Mouse (Mus musculus): Measurements from ENCODE around the gene Apoc1.
"Not testable (repeated sequence)": the region's sequence is repeated elsewhere in the genome, so short reads cannot be mapped to it uniquely, and the experiment has no call there.

The Apoc1 gene

DNA sequence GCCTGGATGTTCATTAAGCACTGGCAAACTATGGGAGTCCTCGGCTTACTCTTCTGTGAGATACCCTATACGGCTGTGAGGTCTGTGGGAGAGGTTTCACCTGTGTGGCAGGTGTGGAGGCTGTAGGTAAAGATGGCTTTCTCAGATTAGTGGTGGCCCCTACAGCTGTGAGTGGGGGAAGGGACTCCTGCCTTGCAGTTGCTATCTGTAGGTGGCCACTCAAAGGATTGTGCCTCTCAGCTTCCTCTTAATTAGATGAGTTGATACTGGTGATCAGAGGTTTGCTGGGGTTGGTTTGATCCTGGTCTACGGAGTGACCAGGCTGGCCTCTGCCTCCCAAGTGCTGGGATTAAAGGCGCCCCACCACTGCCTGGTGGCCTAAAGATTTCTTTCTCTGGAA lies 12.0 kb upstream of the Apoc1 start:
- DNase-seq, result no peak

GRCm38 (mm10) chr7:19702859-19703555 lies 10.5 kb upstream of the Apoc1 start:
- no peak for DNase-seq

- DNase-seq, result peak; percentile 82
Measured at GRCm38 (mm10) chr7:19701069-19701761, 8.8 kb upstream of the Apoc1 start.

DNA sequence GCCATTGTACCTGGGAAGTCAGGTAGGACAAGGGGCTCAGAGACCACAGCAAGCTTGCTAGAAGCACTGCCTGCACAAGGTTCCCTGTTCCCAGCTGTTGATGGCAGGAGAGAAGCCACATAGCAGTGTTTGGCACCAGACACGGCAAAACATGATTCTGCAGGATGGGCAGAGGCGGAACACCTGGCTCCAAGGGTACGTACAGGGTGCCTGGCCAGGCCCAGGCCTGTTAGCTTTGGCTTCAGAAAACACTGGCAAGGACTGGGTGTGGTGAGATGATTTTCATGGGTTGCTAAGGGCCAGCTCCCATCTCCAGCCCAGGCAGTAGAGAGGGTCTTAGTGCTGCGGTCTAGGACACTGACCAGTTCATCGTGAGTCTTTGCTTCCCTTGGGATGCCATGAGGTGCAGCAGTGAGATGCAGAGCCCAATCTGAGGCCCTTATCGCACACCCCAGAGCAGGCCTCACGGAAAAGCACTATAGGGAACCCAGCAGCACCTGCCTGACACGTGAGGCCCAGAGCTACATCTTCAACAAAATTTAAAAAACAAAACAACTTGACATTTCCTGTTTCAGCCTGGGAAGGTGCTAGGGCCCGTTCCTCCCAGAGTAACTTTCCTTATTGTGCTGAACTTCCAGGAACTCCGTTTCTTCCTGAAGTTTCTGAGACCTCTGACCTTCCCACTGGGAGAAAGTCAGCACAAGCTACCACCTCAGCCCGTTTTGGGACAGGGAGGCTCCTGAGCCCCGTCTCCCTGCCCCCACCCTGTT lies 8.0 kb upstream of the Apoc1 start:
- no peak for DNase-seq

DNA sequence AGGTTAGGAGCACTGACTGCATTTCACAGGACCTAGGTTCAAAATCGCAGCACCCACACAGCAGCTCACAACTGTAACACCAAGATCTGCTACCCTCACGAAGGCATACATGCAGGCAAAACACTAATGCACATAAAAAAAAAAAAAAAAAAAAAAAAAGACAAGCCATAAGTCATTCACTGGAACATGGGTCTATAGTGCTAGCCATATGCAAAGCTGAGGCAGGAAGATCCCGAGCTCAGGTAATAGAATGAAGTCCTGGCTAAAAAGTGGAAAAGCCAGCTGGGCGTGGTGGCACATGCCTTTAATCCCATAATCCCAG lies 7.3 kb upstream of the Apoc1 start:
- no peak for DNase-seq

- DNase-seq, result peak; percentile 79
Measured at GRCm38 (mm10) chr7:19698907-19699826, 6.7 kb upstream of the Apoc1 start, which contains the start of gene Apoe. TSS of gene Apoe (minus strand) at chr7:19699188.

DNA sequence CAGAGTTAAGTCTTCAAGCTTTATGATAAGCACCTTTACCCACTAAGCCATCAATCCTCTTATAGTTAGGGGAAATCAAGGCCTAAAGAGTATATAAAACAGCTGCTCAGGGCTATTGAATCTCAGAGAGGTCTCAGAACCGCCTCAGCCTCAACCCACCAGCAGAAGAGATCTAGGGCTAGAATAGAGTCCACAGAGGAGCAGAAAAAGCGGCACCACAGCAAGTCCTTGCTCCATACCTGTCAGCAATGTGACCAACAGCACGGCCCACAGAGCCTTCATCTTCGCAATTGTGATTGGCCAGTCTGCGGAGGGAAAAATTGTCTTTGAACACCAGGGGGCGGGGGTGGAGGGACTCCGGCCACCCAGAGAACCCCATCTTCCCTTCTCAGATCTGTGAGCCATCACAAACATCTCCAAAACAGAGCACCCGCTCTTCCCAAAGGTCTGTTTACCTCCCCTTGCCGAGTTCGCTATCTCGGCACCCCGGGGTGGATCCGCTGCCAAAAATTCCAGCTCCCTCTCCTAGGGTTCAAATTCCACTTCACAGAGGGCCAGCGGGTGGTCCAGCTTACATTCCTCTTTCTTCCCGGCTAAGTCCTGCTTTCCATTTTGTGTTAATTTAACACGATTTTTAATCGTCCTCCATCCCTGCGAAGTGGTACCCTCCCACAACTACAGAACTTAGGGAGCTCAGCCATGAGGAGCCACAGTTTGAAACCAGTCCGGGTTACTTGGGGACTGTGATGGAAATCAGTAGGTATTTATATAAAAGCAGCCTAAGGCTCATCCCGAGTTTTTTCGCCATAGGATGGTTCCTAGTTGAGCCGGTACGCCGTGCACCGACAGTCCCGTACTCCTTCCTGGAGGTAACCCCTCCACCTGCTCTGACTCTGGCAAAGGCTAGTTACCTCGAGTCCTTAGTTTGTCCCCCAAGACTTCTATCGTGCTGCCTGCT lies 5.8 kb upstream of the Apoc1 start:
- DNase-seq, result peak; percentile 75

DNA sequence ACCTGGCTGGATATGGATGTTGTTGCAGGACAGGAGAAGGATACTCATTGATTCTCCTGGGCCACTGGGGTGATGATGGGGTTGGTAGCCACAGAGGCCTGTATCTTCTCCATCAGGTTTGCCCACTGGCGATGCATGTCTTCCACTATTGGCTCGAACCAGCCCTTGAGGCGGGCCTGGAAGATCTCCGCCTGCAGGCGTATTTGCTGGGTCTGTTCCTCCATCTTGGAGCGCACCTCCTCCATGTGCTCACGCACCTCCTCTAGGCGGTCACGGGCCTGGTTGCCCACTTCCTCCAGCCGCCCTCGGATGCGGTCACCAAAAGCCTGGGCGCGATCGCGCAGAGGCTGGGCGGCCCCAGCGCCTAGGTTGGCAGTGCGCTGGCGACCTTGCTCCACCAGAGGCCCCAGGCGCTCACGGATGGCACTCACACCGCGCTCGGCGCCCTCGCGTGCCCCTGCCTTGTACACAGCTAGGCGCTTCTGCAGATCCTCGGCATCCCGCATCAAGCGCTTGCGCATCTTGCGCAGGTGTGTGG lies 3.9 kb upstream of the Apoc1 start:
- DNase-seq, result no peak

DNA sequence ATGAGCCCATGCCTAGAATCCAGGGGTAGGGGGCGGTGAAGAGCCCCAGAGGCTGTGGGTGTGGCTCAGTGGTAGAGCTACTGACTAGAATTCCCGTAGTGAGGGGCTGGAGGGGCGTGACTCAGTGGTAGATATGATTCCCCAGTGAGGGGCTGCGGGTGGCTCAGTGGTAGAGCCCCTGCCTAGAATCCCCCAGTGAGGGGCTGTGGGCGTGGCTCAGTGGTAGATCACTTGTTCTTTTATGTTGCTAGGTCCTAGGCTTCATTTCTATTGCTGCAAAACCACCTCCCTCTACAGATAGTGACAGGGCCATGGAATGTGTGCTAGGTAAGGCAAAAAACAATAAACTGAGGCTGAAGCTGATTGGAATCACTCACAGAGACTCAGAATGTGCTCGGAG lies 3.4 kb upstream of the Apoc1 start:
- DNase-seq, result no peak

GRCm38 (mm10) chr7:19695213-19695594 lies 2.7 kb upstream of the Apoc1 start:
- no peak for DNase-seq

DNA sequence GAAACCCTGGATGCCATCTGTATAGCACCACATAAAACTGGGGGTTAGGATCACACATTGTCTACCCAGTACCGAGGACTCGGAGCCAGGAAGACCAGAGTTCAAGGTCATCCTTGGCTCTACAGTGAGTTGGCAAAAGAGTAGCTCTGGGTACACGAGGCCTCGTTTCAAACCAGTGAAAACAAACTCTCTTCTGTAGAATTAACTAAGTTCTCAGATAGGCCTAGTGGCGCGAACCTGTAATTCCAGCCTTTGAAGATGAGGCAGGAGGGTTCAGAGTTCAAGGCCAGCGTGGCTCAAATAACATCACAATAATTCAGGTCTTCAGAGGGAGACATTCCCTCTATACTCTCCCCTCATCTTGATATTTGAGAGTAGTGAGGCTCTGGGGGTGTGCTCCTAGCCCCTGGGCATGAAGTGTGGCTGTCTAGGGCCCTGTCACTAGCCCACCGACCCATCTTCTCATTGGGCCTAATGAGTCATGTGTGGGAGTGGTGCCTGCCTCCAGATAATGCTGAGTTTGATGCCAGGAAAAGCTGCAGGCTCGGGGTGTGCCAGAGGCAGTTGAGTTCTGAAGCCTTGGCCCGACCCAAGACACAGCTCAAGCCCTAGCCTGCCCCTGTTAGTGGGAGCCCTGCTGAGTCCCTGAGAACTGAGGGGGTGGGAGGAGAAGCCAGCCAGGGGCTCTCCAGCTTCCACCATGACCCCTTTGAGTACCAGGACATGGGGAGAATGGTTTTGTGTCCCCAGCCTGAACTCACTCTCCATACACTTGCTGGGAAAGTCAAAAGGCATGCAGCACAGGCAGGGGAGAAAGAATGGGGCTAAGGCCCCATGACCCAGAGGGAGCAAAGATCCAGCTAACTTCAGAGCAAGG lies 2.1 kb upstream of the Apoc1 start:
- DNase-seq, result no peak

DNA sequence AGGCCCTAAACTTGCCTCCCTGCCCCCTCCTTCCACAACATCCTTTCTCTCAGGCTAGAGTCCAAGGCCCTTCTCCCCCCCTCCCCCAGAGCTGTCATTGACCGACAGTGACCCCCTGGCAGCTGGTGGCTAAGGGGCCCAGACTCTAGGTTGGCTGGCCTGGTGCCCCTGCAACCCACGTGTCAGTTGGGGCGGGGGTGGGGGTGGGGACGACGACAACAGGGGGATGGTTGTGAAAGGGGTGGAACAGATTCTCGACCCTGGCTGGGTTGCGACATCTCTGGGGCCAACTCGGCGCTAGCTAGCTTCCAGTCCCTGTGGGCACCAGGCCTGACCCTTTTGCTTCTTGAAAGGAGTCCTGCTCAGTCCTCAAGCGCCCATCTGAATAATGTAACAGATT lies 961 bp upstream of the Apoc1 start:
- DNase-seq, result peak; percentile 93

- no peak for DNase-seq
Measured at GRCm38 (mm10) chr7:19691434-19691833, 1.0 kb downstream of the Apoc1 start.

- DNase-seq, result no peak
Measured at GRCm38 (mm10) chr7:19690845-19691244, 1.6 kb downstream of the Apoc1 start.

DNA sequence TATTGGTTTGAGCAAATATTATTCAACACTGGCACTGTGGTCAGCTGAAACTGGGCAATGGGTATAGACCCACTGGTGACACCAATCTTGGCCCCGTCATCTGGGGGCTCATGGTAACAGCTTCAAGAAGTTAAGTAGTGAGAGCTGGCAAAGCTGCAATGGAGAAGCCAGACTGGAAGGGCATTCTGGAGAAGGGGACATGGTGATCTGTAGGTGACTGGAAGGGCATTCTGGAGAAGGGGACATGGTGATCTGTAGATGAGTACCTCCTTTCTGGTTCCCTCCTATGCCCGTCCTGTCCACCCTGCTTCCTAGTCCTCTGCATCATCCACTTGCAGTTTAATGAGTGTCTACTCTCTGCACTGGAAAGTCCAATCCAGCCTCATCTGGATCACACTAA lies 3.8 kb downstream of the Apoc1 start:
- no peak for DNase-seq

- DNase-seq, result no peak
Measured at GRCm38 (mm10) chr7:19688101-19688500, 4.4 kb downstream of the Apoc1 start.

- DNase-seq, result not testable (repeated sequence)
Measured at GRCm38 (mm10) chr7:19686927-19687583, 5.4 kb downstream of the Apoc1 start.

GRCm38 (mm10) chr7:19686521-19686920 lies 5.9 kb downstream of the Apoc1 start:
- DNase-seq, result no peak

GRCm38 (mm10) chr7:19685374-19685773 lies 7.1 kb downstream of the Apoc1 start:
- no peak for DNase-seq

- no peak for DNase-seq
Measured at GRCm38 (mm10) chr7:19683771-19684201, 8.7 kb downstream of the Apoc1 start.

Measured in retina, postnatal 1 day (tissue).